Mouse (Mus musculus): ENCODE data around the gene Glrx5.

GRCm38 (mm10) chr12:105004956-105005714 is 27.4 kb upstream of the Glrx5 start:
- TF ChIP-seq POLR2A (IDR thresholded peaks at IDR 0.05; ENCODE audit: control insufficient read depth, low read depth, low read length) (no peak; the same call in 1 of the 2 replicates), CTCF (IDR thresholded peaks at IDR 0.05; ENCODE audit: control insufficient read depth, insufficient read depth, insufficient replicate concordance, low read depth, low read length) (no peak)

Data from testis, adult 2 months (tissue).